Mouse (Mus musculus): ENCODE measurements around the gene Olfr554. TPM values are rescaled to one million over a fixed set of nuclear protein-coding genes. Genes with fewer than 3 reads are reported as not detected.

Gene Olfr554
- polyA plus RNA-seq, 1 experiment, result not detected

- Histone ChIP-seq H3K4me3 (ENCODE audit: insufficient read depth, low read depth, low read length) (no peak within 1 kb of the TSS), H3K4me1 (ENCODE audit: control insufficient read depth, insufficient read depth, low read length) (no peaks in the 10 kb centered on the region), H3K27ac (ENCODE audit: insufficient read depth, low read depth, low read length) (no peak within 1 kb of the TSS), H3K27me3 (replicated peaks; ENCODE audit: control insufficient read depth, insufficient read depth, low read length) (no peaks in the 10 kb centered on the region), H3K36me3 (ENCODE audit: control insufficient read depth, insufficient read depth, low read length) (no peaks in the 10 kb centered on the region)
- TF ChIP-seq POLR2A (IDR thresholded peaks at IDR 0.05; ENCODE audit: low read depth, low read length), result no peak
- no peak for DNase-seq
- WGBS, result 76% methylated on average over 1 of the region's 1 CpGs
These were observed 20.3 kb downstream of the Olfr554 start, which contains the start of gene Olfr555 for GRCm38 (mm10) chr7:102658523-102658922. Olfr555 (plus strand) TSS chr7:102658823.

- TF ChIP-seq POLR2A (IDR thresholded peaks at IDR 0.05; ENCODE audit: low read depth, low read length), result no peak
- TF ChIP-seq CTCF (conservative IDR thresholded peaks at IDR 0.05; ENCODE audit: insufficient read depth, insufficient read length, low read depth, low read length), result no peak
- DNase-seq, result no peak
- Histone ChIP-seq H3K27ac (ENCODE audit: insufficient read depth, low read depth, low read length) (no peak within 1 kb of the TSS), H3K4me1 (ENCODE audit: control insufficient read depth, insufficient read depth, low read length) (no peaks in the 10 kb centered on the region), H3K27me3 (replicated peaks; ENCODE audit: control insufficient read depth, insufficient read depth, low read length) (no peaks in the 10 kb centered on the region), H3K36me3 (ENCODE audit: control insufficient read depth, insufficient read depth, low read length) (no peaks in the 10 kb centered on the region), H3K4me3 (ENCODE audit: insufficient read depth, low read depth, low read length) (no peak within 1 kb of the TSS)
- WGBS, result 37% methylated on average over 3 of the region's 3 CpGs
These were observed 26.4 kb downstream of the Olfr554 start, which contains the start of gene Olfr556 for GRCm38 (mm10) chr7:102664599-102664998. Olfr556 (plus strand) TSS chr7:102664899.

DNA sequence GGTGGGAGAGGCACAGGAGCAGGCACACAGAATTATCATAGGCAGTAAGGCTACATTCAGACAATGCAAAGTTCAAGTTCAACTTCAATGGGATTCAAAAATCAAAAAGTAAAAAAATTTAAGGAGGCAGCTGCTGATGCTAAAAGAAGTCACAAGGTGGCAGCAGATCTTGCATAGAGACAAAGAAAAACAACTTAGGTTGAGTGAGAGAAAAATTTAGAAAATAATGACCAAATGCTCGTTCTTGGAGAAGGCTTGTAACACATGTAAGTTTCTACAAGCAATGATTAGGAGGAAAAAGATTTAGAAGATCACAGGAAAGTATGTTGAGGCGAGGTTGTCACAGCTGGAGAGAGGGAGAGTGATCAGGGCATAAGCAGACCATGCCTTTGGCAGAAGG lies 27.1 kb downstream of the Olfr554 start:
- DNase-seq, result no peak
- Histone ChIP-seq H3K36me3 (ENCODE audit: control insufficient read depth, insufficient read depth, low read length) (no peaks in the 10 kb centered on the region), H3K27ac (ENCODE audit: insufficient read depth, low read depth, low read length) (no peak overlapping the region), H3K27me3 (replicated peaks; ENCODE audit: control insufficient read depth, insufficient read depth, low read length) (no peaks in the 10 kb centered on the region), H3K4me1 (ENCODE audit: control insufficient read depth, insufficient read depth, low read length) (no peaks in the 10 kb centered on the region), H3K4me3 (ENCODE audit: insufficient read depth, low read depth, low read length) (no peak overlapping the region)
- 31% methylated on average over 2 of the region's 2 CpGs for WGBS
- TF ChIP-seq POLR2A (IDR thresholded peaks at IDR 0.05; ENCODE audit: low read depth, low read length), result no peak
- TF ChIP-seq CTCF (conservative IDR thresholded peaks at IDR 0.05; ENCODE audit: insufficient read depth, insufficient read length, low read depth, low read length), result no peak

- DNase-seq, result no peak
- Histone ChIP-seq H3K4me3 (ENCODE audit: insufficient read depth, low read depth, low read length) (no peak overlapping the region), H3K4me1 (ENCODE audit: control insufficient read depth, insufficient read depth, low read length) (no peaks in the 10 kb centered on the region), H3K36me3 (ENCODE audit: control insufficient read depth, insufficient read depth, low read length) (no peaks in the 10 kb centered on the region), H3K27me3 (replicated peaks; ENCODE audit: control insufficient read depth, insufficient read depth, low read length) (no peaks in the 10 kb centered on the region), H3K27ac (ENCODE audit: insufficient read depth, low read depth, low read length) (no peak overlapping the region)
- WGBS, result 75% methylated on average over 2 of the region's 2 CpGs
- TF ChIP-seq CTCF (conservative IDR thresholded peaks at IDR 0.05; ENCODE audit: insufficient read depth, insufficient read length, low read depth, low read length) (no peak), POLR2A (IDR thresholded peaks at IDR 0.05; ENCODE audit: low read depth, low read length) (no peak)
These were observed 38.0 kb downstream of the Olfr554 start for GRCm38 (mm10) chr7:102676225-102676624.

DNA sequence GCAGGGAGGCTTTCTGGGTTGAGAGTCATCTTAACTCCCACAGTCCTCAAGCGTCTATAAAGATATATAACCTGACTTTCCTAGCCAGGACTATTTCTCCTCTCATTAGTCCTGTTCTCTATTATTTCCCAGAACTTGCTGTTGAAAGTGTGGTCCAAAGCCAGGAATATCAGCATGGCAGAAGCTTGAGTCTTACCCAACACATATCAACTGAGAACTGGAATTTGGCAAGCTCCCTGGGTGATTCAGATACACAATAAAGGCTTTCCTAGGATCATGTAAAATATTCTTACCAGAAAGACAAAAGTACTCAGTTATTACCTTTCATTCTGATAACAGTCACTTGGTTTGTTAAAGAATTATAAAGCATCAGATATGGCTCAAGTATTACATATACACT lies 43.7 kb downstream of the Olfr554 start:
- WGBS, result 73% methylated on average over 1 of the region's 1 CpGs

DNA sequence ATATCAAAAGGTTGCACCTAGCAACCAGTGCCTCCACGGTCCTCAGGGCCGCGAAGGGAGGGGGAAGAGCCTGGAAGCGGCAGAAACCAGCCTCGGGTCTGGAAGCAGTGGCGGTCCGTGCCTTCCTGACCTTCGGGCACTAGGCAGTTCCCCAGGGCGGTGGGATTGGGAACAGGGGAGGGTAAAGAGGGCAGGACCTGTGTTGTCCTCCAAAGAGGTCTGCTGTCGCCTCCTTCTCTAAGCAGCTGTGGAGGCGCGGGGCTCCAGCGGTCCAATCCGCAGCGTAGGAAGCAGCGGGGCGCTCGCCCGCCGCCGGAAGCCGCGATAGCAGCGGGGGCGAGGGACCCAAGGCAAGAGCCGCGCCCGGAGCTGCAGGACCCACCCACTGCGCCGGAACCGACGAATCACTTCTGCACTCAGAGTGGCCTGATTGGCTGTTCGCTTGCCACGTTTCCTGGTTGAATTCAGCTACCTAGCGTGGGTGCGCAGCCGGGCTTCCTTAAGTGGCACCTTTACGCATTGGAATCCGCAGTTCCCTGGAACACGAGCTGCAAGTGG lies 48.8 kb downstream of the Olfr554 start, which contains the start of gene Trim68:
Gene Trim68, minus strand, starts transcription at position 384 of the 558 bp plus-strand sequence.
- Histone ChIP-seq H3K27me3 (replicated peaks; ENCODE audit: control insufficient read depth, insufficient read depth, low read length) (no peaks in the 10 kb centered on the region), H3K27ac (ENCODE audit: insufficient read depth, low read depth, low read length) (peak within 1 kb of the TSS; percentile 74), H3K4me1 (ENCODE audit: control insufficient read depth, insufficient read depth, low read length) (no peaks in the 10 kb centered on the region), H3K36me3 (ENCODE audit: control insufficient read depth, insufficient read depth, low read length) (no peaks in the 10 kb centered on the region), H3K4me3 (ENCODE audit: insufficient read depth, low read depth, low read length) (peak within 1 kb of the TSS; percentile 94)
- under 1% methylated on average over 40 of the region's 40 CpGs for WGBS
- DNase-seq, result peak; percentile 94
- TF ChIP-seq POLR2A (IDR thresholded peaks at IDR 0.05; ENCODE audit: low read depth, low read length) (no peak), CTCF (conservative IDR thresholded peaks at IDR 0.05; ENCODE audit: insufficient read depth, insufficient read length, low read depth, low read length) (no peak)

More for the DNA sequence above, 43.7 kb downstream of the Olfr554 start:
- H3K27ac ChIP-seq (ENCODE audit: insufficient read depth, low read depth, low read length), result no peak overlapping the region
- TF ChIP-seq POLR2A (IDR thresholded peaks at IDR 0.05; ENCODE audit: low read depth, low read length), result no peak
- no peak for TF ChIP-seq CTCF (conservative IDR thresholded peaks at IDR 0.05; ENCODE audit: insufficient read depth, insufficient read length, low read depth, low read length)
- H3K4me1 ChIP-seq (ENCODE audit: control insufficient read depth, insufficient read depth, low read length), result no peaks in the 10 kb centered on the region
- DNase-seq, result no peak
- H3K4me3 ChIP-seq (ENCODE audit: insufficient read depth, low read depth, low read length), result no peak overlapping the region
- H3K36me3 ChIP-seq (ENCODE audit: control insufficient read depth, insufficient read depth, low read length), result no peaks in the 10 kb centered on the region
- H3K27me3 ChIP-seq (replicated peaks; ENCODE audit: control insufficient read depth, insufficient read depth, low read length), result no peaks in the 10 kb centered on the region

Other genes starting within 250 kb of the Olfr554 start
- gene Rrm1, start 196.7 kb upstream of the Olfr554 start, polyA plus RNA-seq (2012; rRNA removed), result 5.2 and 6.3 TPM in 2 replicates
- not detected in 2 replicates for gene Olfr543, start 156.8 kb upstream of the Olfr554 start, polyA plus RNA-seq (2012; rRNA removed)
- not detected in 2 replicates for gene Olfr544, start 150.1 kb upstream of the Olfr554 start, polyA plus RNA-seq (2012; rRNA removed)
- not detected in 2 replicates for gene Olfr545, start 138.9 kb upstream of the Olfr554 start, polyA plus RNA-seq (2012; rRNA removed)
- not detected in 2 replicates for gene Olfr547, start 103.7 kb upstream of the Olfr554 start, polyA plus RNA-seq (2012; rRNA removed)
- not detected in 2 replicates for gene Olfr548-ps1, start 97.5 kb upstream of the Olfr554 start, polyA plus RNA-seq (2012; rRNA removed)
- not detected in 2 replicates for gene Olfr549, start 88.6 kb upstream of the Olfr554 start, polyA plus RNA-seq (2012; rRNA removed)
- 3.7 and 4.5 TPM in 2 replicates for gene Trim21, start 72.9 kb upstream of the Olfr554 start, polyA plus RNA-seq (2012; rRNA removed)
- gene Olfr550, start 67.0 kb upstream of the Olfr554 start, polyA plus RNA-seq (2012; rRNA removed), result not detected in 2 replicates
- not detected in 2 replicates for gene Olfr551, start 46.5 kb upstream of the Olfr554 start, polyA plus RNA-seq (2012; rRNA removed)
- gene Olfr552, start 40.7 kb upstream of the Olfr554 start, polyA plus RNA-seq (2012; rRNA removed), result not detected in 2 replicates
- gene Olfr553, start 20.2 kb upstream of the Olfr554 start, polyA plus RNA-seq (2012; rRNA removed), result not detected in 2 replicates
- gene Olfr555, start 20.4 kb downstream of the Olfr554 start, polyA plus RNA-seq (2012; rRNA removed), result not detected in 2 replicates
- gene Olfr556, start 26.5 kb downstream of the Olfr554 start, polyA plus RNA-seq (2012; rRNA removed), result not detected in 2 replicates
- gene Trim68, start 48.9 kb downstream of the Olfr554 start, polyA plus RNA-seq (2012; rRNA removed), result 9.7 and 11.7 TPM in 2 replicates
- not detected in 2 replicates for gene Olfr557, start 57.5 kb downstream of the Olfr554 start, polyA plus RNA-seq (2012; rRNA removed)
- gene Olfr558, start 63.8 kb downstream of the Olfr554 start, polyA plus RNA-seq (2012; rRNA removed), result 1.9 and 2.6 TPM in 2 replicates
- gene Olfr33, start 80.6 kb downstream of the Olfr554 start, polyA plus RNA-seq (2012; rRNA removed), result not detected in 2 replicates
- not detected in 2 replicates for gene Olfr559, start 89.1 kb downstream of the Olfr554 start, polyA plus RNA-seq (2012; rRNA removed)
- not detected in 2 replicates for gene Olfr560, start 120.9 kb downstream of the Olfr554 start, polyA plus RNA-seq (2012; rRNA removed)
- gene Olfr78, start 121.0 kb downstream of the Olfr554 start, polyA plus RNA-seq (2012; rRNA removed), result 1.9 and 3.2 TPM in 2 replicates
- gene Olfr561, start 132.8 kb downstream of the Olfr554 start, polyA plus RNA-seq (2012; rRNA removed), result not detected in 2 replicates
- gene Olfr564, start 165.0 kb downstream of the Olfr554 start, polyA plus RNA-seq (2012; rRNA removed), result not detected in 2 replicates
- not detected in 2 replicates for gene Olfr566, start 220.3 kb downstream of the Olfr554 start, polyA plus RNA-seq (2012; rRNA removed)
- gene Olfr568, start 238.7 kb downstream of the Olfr554 start, polyA plus RNA-seq (2012; rRNA removed), result not detected in 2 replicates